Mouse (Mus musculus): ENCODE data around the gene Wif1. TPM values are rescaled to one million over a fixed set of nuclear protein-coding genes. Genes with fewer than 3 reads are reported as not detected.

Wif1 gene
- 1 to 10 TPM in 1 of 2 experiments, under 1 TPM in 1; 0.94 to 2.0 TPM for total RNA-seq (2021)
- long read RNA-seq, experiment 1, partial matches to known transcripts: 0 of 1 reads
- long read RNA-seq, experiment 1, other reads (novel, unspliced or antisense): 0 of 1 reads
- long read RNA-seq, experiment 2, partial matches to known transcripts: 0 of 2 reads
- long read RNA-seq, experiment 2, other reads (novel, unspliced or antisense): 0 of 2 reads

DNA sequence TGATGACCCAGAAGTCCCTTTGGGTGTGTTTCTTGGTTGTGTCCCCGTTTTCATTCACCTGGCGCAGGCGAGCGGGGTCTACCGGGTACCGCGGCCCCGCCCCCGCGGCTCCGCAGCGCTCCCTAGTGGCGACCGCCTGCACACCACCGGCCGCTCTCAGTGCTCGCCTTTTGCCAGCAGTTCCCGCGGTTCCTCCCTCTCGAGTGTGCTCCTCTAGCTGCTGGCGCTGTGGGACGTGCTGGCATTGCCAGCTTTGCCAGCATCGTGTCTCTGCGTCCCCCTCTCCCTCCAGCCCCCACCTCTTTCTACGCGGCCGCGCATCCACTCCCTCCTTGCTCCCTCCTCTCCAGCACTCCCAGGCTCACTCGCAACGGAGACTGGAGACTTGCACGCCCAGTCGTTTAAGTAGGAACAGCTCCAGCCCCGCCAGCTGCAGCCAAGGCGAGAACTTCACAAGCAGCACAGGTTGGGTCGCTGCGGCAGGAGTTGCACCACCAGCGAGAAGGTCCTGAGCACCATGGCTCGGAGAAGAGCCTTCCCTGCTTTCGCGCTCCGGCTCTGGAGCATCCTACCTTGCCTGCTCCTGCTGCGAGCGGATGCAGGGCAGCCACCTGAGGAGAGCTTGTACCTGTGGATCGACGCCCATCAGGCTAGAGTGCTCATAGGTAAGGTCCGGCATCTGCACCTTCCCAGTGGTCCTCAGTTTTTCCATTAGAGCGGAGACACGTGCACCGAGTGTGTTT lies at the start of gene Wif1:
Wif1 (plus strand) TSS at position 135 of the 743 bp plus-strand sequence.
- DNase-seq (ENCODE audit: low spot score): peak; percentile 47

DNA sequence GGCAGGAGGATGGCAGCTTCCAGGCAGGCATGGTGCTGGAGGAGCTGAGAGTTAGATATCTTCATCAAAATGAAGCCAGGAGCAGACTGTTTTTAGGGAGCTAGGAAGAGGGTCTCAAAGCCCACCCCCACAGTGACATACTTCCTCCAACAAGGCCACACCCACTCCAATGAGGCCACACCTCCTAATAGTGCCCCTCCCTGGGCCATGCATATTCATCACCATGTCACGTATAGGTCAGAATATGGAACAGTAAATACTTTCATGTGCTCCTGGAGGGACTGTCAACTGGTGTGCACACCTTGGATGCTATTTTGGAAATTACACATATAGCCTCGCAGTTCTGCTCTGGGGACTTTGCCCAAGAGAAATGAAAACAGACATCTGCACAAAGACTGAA lies 31.6 kb upstream of the Wif1 start:
- DNase-seq (ENCODE audit: low spot score): no peak

DNA sequence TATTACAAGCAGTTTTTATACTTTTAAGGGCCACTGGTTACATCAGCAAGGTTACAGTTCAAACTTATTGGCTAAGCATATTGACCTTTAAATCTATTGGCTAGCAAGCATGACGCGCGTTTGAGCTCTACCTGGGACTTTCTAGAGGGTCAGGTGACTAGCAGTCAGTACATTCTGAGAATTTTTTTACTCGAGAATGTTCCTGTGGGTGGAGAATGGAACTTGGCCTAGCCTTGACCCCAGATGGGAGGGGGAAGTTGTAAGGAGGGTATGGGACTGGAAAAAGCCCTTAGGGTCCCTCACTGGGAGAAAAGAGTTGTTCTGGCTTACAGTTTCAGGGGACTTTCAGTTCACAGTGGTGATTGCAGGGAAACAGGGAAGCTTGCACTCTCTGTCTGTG lies 22.3 kb upstream of the Wif1 start:
- no peak for DNase-seq (ENCODE audit: low spot score)

DNA sequence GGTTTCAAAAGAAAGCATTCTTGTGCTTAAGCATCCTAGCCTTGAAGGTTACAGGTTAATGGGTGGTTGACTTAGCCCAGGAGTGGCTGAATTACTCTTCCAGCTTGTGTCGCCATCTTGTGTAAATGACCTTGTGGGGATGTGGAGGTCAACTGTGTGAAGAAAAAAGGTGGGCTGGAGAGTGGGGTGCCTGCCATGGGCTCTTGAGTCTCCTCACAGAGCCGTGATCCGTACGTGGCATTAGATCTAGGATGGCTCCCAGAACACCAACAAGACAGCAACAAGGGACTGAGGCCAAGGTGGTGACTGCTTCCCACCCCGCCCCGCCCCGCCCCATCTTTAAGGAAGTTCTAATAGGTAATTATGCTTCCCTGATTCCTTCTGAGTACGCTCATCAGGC lies 17.5 kb upstream of the Wif1 start:
- no peak for DNase-seq (ENCODE audit: low spot score)

DNA sequence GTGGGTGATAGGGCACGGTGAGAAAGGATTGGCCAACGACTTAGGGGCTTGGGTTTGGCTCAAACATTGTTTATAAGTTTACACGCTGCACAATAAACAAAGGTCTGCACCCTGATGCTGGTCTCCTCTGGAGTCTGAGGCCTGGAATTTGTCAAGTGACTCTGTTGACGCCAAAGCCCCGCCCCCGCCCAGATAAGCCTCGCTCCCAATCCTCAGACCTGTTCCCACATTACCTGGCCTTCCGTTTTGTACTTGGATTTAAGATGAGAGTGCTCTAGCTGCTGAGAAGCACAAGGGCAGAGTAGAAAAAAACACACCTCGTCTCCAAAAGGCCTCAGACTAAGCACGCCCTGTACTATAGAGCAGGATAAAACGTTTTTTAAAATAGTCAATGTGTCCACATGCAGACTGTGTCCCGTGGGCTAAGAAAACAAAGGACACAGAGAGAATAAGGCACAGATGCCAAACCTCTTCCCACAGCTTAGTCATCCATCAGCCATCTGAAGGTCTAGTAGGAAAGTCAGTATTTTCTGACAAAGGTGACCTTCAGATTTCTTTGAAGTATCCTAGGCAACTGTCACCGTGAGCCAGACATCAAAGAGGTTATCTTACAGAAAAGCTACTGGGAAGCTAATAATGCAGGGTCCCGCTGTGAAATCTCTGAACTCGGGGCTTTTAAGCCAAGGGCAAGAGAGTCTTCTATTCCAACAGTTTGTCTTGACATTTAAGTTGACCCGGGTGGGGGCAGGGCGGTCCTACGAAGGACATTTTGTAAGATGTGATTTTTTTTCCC lies 16.9 kb upstream of the Wif1 start:
- no peak for DNase-seq (ENCODE audit: low spot score)

DNA sequence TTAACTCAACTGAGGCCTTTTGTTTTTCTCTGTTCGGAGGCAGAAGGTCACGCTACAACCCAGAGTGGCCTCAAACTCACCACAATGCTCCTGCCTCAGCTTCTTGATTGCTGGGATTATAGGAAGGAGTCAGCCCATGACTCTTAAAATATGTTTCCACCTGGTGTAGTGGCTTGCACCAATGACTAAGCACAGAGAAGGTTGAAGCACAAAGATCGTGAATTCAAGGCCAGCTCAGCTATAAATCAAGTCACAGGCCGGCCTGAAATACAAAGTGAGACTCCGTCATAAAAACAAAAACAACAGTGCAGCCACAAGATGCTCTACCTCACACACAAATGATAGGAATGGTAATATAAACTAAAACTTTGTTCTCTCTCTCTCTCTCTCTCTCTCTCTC lies 10.8 kb upstream of the Wif1 start:
- no peak for DNase-seq (ENCODE audit: low spot score)

DNA sequence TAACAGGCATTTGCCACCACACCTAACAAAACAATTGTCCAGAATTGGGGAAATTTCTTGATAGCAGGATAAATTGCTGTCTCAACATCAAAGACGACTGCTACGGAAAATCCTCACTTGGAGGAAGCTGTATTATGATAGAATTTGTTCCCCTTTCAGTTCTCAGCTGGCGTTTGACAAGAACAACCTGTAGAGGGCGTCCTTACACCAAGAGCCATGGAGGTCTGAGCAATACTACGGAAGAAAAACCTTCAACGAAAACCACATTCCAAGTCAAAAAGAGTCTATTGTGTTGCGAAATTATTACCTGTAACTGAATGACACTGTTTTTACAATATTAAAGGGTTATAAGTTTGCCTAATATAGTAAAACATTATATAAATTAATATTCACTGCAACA lies 2.0 kb upstream of the Wif1 start:
- peak; percentile 7 for DNase-seq (ENCODE audit: low spot score)

DNA sequence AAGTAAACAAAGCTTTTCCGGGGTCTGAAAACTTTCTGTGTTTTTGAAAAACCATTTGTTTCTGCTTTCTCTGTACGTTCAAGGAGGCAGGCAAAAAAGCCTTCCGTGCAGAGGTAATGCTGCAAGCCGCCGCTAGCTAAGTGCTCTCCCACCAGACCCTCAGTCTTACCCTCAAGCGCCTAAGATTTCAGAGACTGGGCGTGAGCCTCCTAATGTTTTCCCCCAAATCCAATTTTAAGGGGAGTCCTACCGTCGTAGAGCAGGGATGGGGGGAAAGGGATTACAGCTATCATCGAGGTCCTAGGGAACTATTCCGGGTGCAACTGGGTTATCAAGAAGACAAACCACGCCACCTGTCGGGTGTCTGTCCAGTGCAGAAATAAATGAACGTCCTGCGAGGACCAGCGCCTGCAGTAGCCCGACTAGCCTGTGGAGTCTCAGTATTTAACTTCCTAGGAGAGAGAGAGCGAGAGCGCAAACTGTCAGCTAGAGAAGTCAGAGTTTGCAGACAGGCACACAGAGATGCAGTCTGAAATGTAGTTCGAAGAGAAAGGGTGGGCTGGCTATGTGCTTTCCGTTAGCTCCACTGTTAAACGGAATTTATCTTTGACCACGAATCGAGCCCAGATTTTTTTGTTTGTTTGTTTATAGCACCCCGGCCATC lies 500 bp upstream of the Wif1 start:
- DNase-seq (ENCODE audit: low spot score): peak; percentile 56

DNA sequence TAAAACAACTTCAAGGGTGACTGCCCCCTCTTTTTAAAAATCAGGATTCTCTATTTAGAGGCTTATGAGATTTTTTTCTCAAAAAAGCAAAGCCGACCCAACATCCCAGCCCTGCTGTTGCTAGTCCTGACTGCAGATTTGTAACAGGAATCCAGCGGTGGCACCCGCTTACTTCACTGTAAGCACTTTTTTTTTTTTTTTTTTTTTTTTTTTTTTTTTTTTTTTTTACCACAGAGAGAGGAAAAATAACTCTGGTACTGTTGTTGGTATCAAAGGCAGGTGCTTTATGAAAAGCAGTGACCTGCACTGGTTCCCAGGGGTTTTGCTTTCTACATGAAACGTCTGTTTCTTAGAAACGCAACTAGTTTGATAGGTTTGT lies 798 bp downstream of the Wif1 start:
- no peak for DNase-seq (ENCODE audit: low spot score)

DNA sequence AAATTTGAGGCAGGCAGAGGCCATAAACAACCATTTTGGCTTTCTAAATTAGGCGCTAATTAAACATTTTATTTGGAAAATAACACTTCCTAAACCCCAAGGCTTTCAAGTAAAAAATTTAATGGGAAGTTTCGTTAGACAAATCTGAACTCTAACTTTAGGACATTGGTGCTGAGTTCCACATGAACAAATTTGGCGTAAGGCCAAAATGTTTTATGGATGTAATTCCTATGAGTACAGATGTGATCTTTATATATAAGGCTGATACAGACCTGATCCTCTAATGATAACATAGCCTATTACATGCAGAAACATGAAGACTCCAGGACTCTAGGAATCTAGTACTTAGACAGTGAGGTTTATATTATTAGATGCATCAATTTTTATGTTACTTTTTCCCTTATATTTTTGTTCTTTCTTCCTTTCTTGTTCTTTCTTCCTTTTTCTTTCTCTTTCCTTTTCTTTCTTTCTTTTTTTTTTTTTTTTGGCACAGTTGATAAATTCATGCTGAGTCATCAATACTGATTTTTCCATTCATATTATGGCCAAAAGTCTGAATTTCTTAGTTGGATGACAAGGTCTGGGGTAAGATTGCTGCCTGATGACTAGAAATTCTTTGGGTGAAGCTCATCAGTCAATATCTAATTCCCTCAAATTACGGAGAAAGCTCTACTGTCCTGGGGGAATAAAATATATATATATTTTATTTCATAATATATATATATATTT lies 5.0 kb downstream of the Wif1 start:
- DNase-seq (ENCODE audit: low spot score): no peak

DNA sequence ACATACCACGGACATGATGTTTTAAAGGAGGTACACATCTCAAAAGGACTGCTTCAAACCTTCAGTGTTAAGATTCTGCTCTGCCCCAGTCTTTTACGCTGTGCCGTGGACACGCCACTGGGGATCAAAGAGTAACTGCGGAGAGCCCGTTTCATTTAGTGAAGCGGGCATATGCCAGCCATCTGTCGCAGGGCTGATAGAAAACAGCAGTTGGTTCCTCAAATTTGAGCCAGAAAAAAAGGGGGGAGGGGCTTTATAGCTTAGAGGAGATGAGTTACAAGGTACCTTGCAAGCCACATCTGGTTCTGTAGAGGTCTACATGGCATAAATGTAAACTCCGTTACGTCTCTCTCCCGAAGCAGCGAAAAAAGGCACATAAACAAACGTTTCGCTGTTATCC lies 7.2 kb downstream of the Wif1 start:
- DNase-seq (ENCODE audit: low spot score): no peak

DNA sequence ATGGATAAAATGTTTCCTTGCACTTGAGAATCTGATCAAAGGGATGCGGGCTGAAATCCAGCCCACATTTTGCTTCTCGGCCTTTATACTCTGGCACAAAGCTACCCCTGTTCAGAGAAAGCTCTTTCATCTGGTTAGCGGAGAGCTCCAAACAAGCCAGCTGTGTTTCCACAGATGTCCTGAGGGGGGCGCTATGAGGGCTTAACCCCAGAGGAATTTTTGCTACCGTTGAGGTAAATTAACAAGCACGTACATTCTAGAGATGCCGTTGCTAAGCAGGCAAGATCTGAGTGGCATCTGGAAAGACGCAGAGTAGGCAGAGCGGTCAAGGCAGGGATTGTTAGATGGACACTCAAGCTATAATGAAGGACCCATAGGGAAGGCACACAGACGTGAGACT lies 13.7 kb downstream of the Wif1 start:
- no peak for DNase-seq (ENCODE audit: low spot score)

DNA sequence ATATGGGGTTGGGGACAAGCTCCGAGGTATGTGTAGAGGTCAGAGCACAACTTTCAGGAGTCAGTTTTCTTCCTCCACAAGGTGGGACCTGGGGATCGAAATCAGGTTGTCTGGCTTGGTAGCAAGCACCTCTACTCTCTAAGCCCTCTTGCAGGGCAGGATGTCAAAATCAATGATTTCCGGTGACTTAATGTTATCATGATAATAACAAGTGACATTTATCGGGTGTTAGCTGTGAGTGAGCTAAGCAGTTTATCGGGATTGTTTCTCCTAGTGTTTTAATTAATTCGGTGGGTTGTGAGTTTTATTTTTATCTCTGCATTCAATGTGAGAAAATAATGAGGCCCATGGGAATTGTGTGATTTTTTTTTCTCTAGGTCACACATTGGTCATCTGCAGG lies 18.3 kb downstream of the Wif1 start:
- DNase-seq (ENCODE audit: low spot score): no peak

DNA sequence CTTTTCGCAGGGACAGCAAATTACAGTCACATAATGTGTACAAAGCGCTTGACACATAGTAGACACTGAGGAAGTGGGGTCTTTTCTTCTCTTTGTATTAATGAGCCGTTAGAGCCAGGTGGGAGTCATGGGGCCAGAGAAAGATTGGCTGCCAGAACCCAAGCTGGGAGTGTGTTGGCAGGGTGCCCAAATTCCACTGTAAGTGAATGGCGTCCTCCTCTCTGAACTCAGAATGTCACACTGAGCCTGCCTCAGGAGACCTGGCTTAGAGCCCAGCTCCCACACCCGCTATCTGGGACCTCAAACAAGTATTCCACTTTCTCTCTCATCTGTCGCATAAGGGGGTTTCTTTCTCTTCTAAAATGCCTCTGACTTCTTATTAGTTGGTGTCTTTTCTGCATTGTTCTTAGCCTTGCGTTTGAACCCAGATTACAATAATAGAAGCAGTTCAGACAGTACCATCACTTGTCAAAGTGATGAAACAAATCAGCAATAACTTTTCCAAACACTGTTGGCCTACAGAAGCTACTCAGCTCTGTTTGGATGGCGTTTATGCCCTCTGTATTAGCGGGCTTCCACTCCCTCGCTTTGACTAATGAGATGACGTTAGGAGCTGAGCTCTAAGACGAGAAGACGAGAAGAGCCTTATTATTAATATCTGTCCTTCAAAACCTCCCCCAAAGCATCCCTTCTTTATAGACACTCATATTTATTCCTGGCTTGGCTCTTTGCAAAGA lies 21.9 kb downstream of the Wif1 start:
- no peak for DNase-seq (ENCODE audit: low spot score)

DNA sequence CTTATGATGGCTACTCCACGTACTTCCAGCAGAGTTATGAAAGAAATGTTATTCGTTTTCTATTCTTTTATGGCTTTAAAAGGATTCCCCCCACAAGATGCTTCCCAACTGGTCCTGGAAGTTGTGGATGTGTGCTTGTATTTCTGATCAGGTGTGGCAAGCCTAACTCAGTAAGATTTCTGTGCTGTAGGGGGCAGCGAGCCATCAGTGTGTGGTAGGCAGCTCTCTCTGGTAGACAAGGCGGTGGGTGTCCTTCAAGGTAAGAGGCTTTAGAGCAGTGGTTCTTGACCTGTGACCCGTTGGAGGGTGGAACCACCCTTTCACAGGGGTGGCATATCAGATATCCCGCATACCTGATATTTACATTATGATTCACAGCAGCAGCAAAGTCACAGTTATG lies 23.1 kb downstream of the Wif1 start:
- no peak for DNase-seq (ENCODE audit: low spot score)

DNA sequence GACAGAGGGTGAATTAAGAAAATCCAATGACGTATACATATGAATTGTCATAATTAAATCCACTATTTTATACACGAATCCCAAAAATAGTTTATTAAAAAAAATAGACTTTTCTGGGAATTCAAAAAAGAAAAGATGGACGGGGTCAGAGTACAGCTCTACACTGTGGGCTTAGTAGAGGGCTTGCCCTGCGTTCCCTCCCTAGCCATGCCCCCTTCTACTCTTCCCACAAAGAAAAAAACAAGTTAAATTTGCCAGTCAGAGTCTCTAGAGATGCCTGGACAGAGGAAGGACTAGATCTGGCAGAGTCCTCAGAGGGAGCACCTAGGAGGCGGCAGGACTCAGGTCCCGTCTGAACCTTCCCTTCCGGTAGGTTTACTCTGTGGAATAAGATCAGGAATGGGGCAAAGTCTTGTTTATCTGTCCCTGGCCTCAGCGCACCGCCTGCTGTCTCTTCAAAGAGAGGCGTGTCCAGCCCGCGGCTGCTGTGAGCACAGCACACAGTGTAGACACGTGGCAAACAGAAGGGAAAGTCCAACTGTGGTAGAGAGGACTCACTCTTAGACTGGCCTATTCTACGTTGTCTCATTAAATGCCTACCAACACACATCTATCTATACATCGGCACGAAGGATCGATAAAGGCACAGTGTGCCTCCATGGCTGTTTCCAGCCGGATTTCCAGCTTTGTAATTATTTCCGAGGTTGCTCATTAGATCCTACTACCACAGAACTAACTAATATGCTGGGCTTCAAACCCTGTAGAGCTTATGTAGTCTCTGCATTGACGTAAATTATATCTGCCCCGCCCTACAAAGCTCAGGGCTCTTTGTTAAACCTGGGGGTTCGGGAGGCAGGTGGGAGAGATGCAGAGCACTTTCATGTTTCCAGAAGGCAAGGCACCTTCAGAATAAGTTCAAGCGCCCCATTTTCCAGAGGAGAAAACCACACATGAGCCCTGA lies 25.6 kb downstream of the Wif1 start:
- DNase-seq (ENCODE audit: low spot score): no peak

DNA sequence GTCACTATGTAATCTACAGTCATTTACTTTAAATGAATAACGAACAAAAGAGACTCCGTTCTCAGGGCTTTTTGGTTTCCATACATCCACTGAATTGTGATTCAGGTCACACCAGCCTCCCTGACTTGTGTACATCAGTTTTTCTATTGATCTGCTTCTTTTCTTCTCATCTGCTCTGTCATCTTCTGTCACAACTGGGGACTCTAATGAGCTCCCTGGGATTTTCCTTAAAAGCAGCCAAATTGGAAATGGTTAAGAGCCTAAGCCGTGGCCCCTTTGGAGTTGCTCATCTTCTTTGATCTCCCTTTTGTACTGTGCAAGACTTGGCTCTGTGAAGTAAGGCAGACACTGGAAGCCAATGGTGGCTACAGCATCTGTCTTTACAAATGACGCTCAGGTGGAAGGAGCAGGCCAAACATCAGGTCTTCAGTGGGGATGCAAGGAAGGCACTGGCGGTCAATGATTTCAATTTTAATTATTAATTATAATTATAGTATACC lies 27.6 kb downstream of the Wif1 start:
- no peak for DNase-seq (ENCODE audit: low spot score)

DNA sequence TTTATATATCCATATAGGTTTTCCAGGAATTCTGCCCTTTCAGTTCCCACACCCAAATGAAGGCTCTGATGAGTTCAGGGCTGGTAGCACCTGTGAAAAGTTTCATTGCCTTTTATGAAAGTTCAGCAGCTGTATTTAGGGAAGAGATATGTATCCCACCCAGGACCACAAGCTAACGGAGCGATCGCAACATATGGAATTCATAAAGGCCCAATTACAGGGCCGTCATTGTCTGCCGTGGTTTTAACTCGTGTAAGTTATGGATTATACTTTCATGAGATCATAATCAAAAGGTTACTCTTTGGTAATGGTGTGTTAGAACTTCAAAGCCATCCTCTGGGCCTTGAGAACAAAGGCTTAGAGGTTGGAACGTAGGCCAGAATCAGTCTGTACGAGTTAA lies 28.9 kb downstream of the Wif1 start:
- no peak for DNase-seq (ENCODE audit: low spot score)

DNA sequence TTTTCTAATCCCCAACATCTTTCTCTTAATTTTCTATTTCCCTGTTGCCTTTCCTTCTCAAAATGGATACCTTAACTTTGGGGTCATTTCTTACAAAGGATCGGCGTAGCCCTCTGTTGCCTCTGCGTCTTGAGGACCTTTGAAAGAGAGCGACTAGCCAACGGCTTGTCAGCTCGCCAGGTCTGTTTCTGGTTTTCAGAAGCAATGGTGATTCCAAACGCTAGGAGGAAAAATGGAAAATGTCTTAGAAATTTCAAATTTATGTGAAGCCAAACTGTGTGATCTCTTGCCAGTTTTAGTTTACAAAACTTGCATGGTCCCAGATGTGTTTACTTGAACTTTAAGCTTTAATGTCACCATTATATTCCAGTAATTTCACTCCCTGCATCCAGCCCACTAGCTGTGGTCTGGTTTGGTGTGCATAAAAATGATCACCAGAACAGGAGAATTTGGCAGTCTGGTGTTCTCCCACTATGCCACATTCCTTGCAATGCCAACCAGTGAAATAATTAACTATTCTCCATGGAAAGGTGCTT lies 33.7 kb downstream of the Wif1 start:
- DNase-seq (ENCODE audit: low spot score): no peak
